Mouse (Mus musculus) embryonic fibroblast, embryonic 13.5 days (primary cell): ENCODE results near the gene Tmem218. TPM values are rescaled to one million over a fixed set of nuclear protein-coding genes. Genes with fewer than 3 reads are reported as not detected.

ENCODE experiments used
- H3K27ac ChIP-seq: 2 replicates; pipeline ENCODE4 v1.5.1; 2012; ENCODE audit warnings: low read length, control low read depth, inconsistent platforms; ENCODE audit not compliant: insufficient read depth
- H3K4me1 ChIP-seq: 2 replicates; pipeline ENCODE4 v1.6.1; 2011; ENCODE audit warnings: low read length; ENCODE audit not compliant: control insufficient read depth, insufficient read depth
- H3K4me3 ChIP-seq: 2 replicates; pipeline ENCODE4 v1.5.1; 2011; ENCODE audit warnings: mild to moderate bottlenecking, control low read depth, low read length; ENCODE audit not compliant: insufficient read depth
- CTCF ChIP-seq: IDR thresholded peaks from 2 replicates; pipeline ENCODE4 v1.5.1; 2011; ENCODE audit warnings: mild to moderate bottlenecking, control low read depth, low read length, moderate library complexity, borderline replicate concordance; ENCODE audit not compliant: insufficient read depth
- POLR2A ChIP-seq: IDR thresholded peaks from 2 replicates; pipeline ENCODE4 v1.6.1; 2011; ENCODE audit warnings: low read depth, mild to moderate bottlenecking, control low read depth, low read length, moderate library complexity
- polyA plus RNA-seq: library from polyadenylated mRNA; stranded (reverse); fragments of >200 nt; gene quantifications from 2 replicates; pipeline ENCODE4 v1.2.4, GENCODE M21; 2011; ENCODE audit warnings: low read depth; ENCODE audit not compliant: missing spikeins, insufficient read length

Tmem218 gene
- polyA plus RNA-seq = 4.1 and 6.3 TPM in 2 replicates

DNA sequence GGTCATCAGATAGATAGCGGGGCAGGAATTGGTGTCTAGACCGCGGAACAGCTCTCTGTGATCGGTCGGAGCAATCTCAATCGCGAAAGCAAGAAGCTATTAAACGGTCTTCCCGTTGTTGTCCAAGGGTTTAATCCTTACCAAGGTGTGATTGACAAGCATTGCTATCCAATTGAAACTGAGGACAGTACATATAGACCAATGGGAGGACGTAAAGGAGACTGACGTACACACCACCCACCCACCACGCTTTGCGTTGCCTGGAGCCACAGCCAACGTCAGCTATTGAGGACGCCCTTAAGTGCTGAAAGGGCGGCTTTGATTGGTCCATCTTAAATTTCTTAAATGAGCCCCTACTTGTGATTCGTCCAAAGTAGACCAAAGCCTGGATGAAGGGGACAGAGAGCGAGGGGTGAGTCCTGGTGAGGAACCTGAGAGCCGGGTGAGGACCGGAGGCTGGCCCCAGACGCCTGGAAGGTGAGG, at the start of gene Tmem218:
TSS of gene Tmem218 (plus strand) at position 295 of the 483 bp plus-strand sequence.
- Histone ChIP-seq H3K4me3 (peak within 1 kb of the TSS; percentile 72), H3K4me1 (0 out of 2 replicates have a peak, but pooled peaks cover 3% of the 10 kb centered on the region), H3K27ac (no peak within 1 kb of the TSS)
- TF ChIP-seq POLR2A = peak; percentile 79
- no peak for TF ChIP-seq CTCF

DNA sequence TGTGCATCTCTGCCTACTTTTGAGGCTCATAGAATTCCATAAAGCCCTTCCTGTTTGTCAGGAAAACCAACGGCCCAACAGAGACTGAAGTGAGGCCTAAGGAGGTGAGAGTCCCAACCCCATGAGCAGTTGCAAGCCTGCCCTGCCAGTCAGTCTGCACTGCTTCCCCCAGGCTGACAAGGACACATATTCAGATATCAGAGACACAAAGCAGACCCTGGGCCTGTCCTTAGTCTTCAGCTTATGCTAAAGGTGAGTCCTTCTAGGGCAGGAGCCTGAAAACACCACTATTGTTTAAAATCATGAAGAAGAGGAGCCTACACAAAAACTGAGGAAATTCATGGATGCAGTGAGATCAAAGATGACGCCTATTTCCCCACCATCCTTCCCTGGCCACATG, 47.3 kb upstream of the Tmem218 start:
- TF ChIP-seq POLR2A (no peak), CTCF (no peak)
- Histone ChIP-seq H3K27ac (no peak overlapping the region), H3K4me3 (no peak overlapping the region), H3K4me1 (no peaks in the 10 kb centered on the region)

DNA sequence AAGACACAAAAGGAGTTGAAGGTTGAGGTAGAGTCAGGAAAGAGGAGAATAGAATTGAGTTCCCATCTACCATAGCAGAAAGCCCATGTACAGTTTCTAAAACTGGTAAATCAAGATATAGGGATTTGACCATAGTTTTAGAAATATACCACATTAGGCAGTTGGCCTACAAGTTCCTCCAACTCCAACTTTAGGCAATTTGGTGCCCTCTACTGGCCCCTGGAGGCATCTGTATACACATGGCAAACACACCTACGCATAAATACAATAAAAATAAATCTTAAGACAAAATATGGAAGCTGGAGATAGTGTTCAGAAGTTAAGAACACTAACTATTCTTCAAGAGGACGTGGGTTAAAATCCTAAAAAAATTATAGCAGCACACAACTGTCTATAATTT, 41.1 kb upstream of the Tmem218 start:
- no peak overlapping the region for H3K4me3 ChIP-seq
- H3K4me1 ChIP-seq = no peaks in the 10 kb centered on the region
- TF ChIP-seq POLR2A (no peak), CTCF (no peak)
- H3K27ac ChIP-seq = no peak overlapping the region

DNA sequence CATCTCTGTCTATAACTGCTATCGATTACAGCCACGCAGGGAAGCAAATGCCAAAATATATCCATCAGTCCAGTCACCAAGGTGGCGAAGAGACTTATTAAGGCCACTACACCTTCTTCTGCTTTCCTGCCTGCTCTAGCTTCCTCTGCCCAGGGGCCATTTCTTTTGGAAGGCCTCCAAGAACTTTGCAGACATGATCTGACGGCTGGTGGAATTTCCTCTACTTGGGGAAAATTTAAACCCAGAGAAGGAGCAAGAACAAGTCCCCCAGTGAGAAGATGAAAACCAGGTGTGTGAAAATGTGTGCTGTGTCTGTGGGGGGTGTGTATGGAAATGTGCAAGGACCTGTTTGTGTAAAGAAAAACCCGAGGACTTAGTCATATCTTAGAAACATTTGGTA, 34.6 kb upstream of the Tmem218 start:
- TF ChIP-seq POLR2A (no peak), CTCF (no peak)
- Histone ChIP-seq H3K4me3 (no peak overlapping the region), H3K27ac (no peak overlapping the region), H3K4me1 (peaks cover 2% of the 10 kb centered on the region; the same call in 1 of the 2 replicates)

DNA sequence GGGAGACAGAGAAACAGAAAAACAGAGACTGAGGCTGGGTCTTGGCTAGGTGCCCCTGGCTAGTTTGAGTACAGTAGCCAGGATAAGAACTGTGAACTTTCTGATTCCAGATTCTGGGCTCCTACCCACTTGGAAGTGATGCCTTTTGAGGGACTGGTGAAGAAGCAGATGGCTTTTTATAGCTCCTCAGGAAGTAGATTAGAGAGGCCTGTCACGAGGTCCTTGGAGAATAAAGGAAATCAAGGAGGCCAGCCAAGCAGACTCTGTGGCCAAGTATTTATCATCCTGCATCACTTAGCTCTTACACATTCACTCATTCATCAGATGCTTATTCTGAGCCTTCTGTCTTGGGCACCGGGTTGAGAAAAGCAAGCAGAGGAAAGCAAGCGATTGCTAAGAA, 32.0 kb upstream of the Tmem218 start:
- H3K4me3 ChIP-seq = no peak overlapping the region
- peaks cover 2% of the 10 kb centered on the region; the same call in 1 of the 2 replicates for H3K4me1 ChIP-seq
- TF ChIP-seq CTCF = no peak
- TF ChIP-seq POLR2A = no peak
- no peak overlapping the region for H3K27ac ChIP-seq

DNA sequence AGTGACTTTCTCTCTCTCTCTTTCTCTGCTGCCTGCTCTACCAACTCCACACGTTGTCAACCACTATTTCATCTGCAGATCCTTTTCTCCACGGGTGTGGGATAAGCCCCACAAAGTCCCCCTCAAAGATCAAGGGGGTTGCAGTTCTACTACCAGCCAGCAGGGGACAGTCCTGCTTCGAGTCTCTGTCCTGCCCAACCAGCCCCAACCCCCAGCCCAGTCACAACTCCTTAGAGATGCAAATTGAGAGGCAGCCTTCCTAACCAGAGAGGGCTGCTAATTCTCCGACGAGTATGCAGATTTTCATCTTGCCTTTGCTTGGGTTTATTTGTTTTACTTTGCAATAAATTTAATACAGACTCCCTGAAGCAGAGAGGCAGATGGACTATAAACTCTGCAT, 30.9 kb upstream of the Tmem218 start:
- Histone ChIP-seq H3K4me1 (peaks cover 2% of the 10 kb centered on the region; the same call in 1 of the 2 replicates), H3K4me3 (no peak overlapping the region), H3K27ac (no peak overlapping the region)
- TF ChIP-seq CTCF (peak; percentile 51), POLR2A (no peak)

DNA sequence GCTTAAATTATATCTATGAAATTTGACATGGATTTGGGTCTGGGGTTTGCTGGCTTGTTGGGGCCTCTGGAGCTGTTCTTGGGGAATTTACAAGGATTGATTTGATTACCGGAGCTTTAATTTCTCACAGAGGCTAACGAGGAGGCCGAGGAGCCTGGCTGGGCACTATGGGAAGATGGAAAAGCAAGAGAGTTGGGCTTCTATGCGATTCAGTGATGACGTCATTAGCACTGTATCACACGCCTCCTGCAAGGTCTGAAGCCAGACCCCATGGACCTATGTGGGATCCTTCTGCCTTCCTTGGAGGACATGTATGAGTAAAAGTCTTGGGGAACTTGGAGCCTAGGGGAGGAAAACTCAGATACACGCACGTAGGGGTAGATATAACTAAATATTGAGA, 30.5 kb upstream of the Tmem218 start:
- TF ChIP-seq POLR2A = no peak
- no peak for TF ChIP-seq CTCF
- H3K27ac ChIP-seq = no peak overlapping the region
- no peak overlapping the region for H3K4me3 ChIP-seq
- H3K4me1 ChIP-seq = peaks cover 2% of the 10 kb centered on the region; the same call in 1 of the 2 replicates

DNA sequence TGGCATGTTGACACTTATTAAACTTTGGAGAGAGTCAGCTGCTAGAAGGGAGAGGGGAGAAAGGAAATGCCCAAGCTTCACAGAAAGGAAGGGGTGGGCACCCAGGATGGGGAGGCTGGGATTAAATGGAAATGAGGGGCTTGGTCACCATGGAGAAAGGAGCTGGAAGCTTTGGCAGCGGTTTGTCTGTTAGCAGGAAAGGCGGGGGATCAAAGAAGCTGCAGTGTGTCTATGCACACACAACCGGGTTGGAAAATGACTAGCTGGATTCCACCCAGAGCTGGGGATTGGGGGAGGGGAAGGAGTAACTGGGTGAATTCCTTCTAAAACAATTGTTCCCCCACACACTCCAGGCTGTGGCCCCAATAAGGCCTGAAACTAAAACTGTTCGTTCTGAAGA, 29.1 kb upstream of the Tmem218 start:
- no peak overlapping the region for H3K27ac ChIP-seq
- peaks cover 2% of the 10 kb centered on the region; the same call in 1 of the 2 replicates for H3K4me1 ChIP-seq
- no peak overlapping the region for H3K4me3 ChIP-seq
- TF ChIP-seq POLR2A (no peak), CTCF (no peak)

DNA sequence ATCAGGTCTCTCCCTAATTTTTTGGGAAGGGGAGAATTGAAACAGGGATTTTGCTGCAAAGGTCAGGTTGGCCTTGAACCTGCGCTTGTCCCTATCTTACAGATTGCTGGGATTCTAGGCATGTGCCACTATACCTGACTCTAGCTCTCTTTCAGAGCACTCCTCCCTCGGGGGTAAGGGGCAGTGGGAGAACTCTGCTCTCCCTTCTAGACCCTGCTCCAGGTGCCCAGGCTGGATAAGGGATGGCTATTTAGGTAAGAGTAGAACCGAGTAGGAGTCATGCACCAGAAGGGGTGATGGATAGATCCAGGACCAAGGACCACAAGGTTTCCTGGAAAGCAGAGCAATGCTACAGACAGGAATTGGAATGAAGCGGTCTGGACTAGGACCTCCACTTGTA, 28.4 kb upstream of the Tmem218 start:
- TF ChIP-seq POLR2A (no peak), CTCF (no peak)
- no peak overlapping the region for H3K27ac ChIP-seq
- peaks cover 2% of the 10 kb centered on the region; the same call in 1 of the 2 replicates for H3K4me1 ChIP-seq
- no peak overlapping the region for H3K4me3 ChIP-seq

DNA sequence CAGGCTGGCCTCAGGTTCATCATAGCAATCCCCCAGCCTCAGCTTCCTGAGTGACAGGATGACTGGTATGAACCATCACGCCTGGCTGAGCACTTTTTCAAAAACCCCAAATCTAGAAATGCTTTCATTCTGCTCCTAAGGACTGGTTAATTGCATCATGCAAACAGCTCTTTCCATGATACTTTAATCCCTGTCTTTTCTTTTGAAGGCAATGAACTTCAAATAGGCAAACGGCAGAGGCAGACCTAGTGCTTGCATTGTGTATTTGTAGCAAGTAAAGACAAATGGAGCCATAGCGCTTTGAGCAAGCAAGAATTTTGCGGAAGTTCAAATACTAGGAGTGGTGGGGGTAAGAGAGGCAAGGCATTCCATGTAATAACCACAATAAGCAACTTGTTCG, 26.4 kb upstream of the Tmem218 start:
- no peak for TF ChIP-seq CTCF
- no peak for TF ChIP-seq POLR2A
- H3K27ac ChIP-seq = no peak overlapping the region
- no peak overlapping the region for H3K4me3 ChIP-seq
- no peaks in the 10 kb centered on the region for H3K4me1 ChIP-seq

DNA sequence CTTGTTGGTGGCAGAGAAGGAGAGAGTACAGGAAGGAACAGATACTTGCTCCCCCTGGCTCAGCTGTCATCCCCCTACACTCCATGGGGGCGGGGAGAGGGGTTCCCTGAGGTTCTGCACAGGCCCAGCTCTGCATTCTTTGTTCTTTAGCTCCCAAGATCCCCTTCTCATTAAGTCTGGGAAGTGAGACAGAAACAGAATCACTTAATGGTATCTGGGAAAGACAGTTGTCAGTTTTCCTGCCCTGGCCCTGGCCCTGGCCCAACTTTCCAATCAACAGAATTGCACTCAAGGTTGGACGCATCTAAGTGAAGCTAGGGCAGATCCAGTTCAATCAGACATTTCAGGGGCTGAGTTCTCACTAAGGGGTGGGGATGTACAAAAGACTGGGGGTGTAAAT, 24.8 kb upstream of the Tmem218 start:
- TF ChIP-seq CTCF = no peak
- no peak for TF ChIP-seq POLR2A
- Histone ChIP-seq H3K4me3 (no peak overlapping the region), H3K27ac (no peak overlapping the region)

More for the DNA sequence above, 24.8 kb upstream of the Tmem218 start:
- no peaks in the 10 kb centered on the region for H3K4me1 ChIP-seq
